Mouse (Mus musculus) brown adipose tissue, adult 24 weeks (tissue): ENCODE results near the gene Susd4. TPM values are rescaled to one million over a fixed set of nuclear protein-coding genes. Genes with fewer than 3 reads are reported as not detected.

Experiments used
- H3K27ac ChIP-seq: fragments of 200-500 bp; replicated peaks from 2 replicates; pipeline ENCODE4 v1.5.1; 2012; ENCODE audit warnings: low read depth, mild to moderate bottlenecking, low read length
- H3K4me1 ChIP-seq: fragments of 200-500 bp; 2 replicates; pipeline ENCODE4 v1.6.1; 2012; ENCODE audit warnings: low read length, mixed read lengths; ENCODE audit not compliant: control insufficient read depth, insufficient read depth, insufficient read length
- H3K4me3 ChIP-seq: fragments of 200-500 bp; 2 replicates; pipeline ENCODE4 v1.5.1; 2012; ENCODE audit warnings: low read depth, mild to moderate bottlenecking, low read length, moderate library complexity; ENCODE audit not compliant: insufficient read depth
- polyA plus RNA-seq: library from polyadenylated mRNA; stranded (reverse); fragments of >200 nt; gene quantifications from 2 replicates; pipeline ENCODE4 v1.2.4, GENCODE M21; 2012; ENCODE audit not compliant: missing spikeins, insufficient read depth, insufficient read length

The Susd4 gene
- polyA plus RNA-seq, 1 experiment = not detected

- no peak overlapping the region for H3K4me3 ChIP-seq
- H3K27ac ChIP-seq = no peak overlapping the region
- no peaks in the 10 kb centered on the region; the same call in 1 of the 2 replicates for H3K4me1 ChIP-seq
These were observed 11.9 kb downstream of the Susd4 start for GRCm38 (mm10) chr1:182775576-182775975.

- Histone ChIP-seq H3K4me1 (no peaks in the 10 kb centered on the region; the same call in 1 of the 2 replicates), H3K27ac (no peak overlapping the region), H3K4me3 (no peak overlapping the region)
These were observed 13.2 kb downstream of the Susd4 start for GRCm38 (mm10) chr1:182776749-182777410.

DNA sequence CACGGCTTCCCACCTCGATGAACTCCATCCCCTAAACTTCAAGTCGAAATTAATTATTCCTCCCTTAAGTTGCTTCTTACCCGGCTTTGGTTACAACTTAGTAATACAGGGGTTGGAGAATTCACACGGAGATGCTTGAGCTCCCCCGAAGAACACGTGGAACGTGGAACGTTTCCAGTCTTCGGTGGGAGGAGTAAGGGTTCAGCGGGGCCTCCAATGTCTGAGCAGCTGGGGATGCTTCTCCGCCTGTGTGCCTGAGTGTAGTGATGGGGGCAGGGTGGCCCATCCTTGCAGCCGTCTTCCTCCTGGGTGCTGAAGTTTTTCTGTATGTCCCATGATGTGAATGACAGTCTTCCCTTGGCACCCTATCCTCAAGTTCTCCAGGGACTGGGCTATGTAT is 14.6 kb downstream of the Susd4 start:
- Histone ChIP-seq H3K4me3 (no peak overlapping the region), H3K4me1 (no peaks in the 10 kb centered on the region; the same call in 1 of the 2 replicates), H3K27ac (no peak overlapping the region)

DNA sequence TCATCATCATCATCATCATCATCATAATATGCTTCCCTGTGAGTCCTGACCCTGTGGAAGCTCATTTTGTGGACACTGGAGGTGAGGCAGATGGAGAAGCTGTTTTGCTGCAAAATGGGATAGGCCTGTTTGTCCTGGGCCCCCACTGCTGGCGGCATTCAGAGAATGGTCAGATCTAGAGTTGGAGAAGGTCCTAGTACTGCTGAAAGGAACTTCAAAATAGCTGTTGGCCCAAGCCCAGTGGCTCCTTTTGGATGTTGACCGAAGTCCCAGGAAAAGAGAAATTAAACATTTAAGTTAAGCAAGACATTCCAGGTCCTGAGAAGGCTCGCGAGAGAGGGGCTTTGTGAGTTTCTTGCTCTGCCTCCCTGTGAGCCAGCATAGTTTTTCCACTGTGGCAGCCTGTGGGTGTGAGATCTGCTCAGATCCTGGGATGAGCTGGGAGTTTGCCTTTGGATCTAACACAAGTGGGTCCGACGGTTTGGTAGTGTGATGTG is 15.4 kb downstream of the Susd4 start:
- Histone ChIP-seq H3K4me1 (no peaks in the 10 kb centered on the region; the same call in 1 of the 2 replicates), H3K27ac (no peak overlapping the region), H3K4me3 (no peak overlapping the region)

DNA sequence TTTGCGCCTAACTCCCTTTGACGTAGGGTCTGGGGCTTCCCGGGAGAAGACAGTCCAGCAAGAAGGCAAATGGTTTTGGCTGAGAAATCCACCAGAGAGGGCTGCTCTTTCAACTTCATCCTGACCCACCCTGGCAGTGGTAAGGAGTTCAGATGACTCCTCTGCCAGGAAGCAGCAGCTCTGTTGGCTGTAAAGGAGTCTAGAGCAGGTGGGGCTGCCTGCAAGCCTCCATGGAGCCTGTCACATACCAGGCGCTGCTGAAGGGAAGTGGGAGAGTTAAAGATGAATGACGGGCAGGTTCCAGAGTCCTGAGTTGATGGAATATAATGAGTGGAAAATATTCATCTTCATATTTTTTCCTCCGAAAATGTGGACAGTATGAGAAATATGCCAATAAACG is 20.1 kb downstream of the Susd4 start:
- Histone ChIP-seq H3K4me3 (no peak overlapping the region), H3K27ac (no peak overlapping the region), H3K4me1 (no peaks in the 10 kb centered on the region)

- H3K4me1 ChIP-seq = no peaks in the 10 kb centered on the region
- no peak overlapping the region for H3K4me3 ChIP-seq
- H3K27ac ChIP-seq = no peak overlapping the region
These were observed 21.1 kb downstream of the Susd4 start for GRCm38 (mm10) chr1:182784784-182785183.

DNA sequence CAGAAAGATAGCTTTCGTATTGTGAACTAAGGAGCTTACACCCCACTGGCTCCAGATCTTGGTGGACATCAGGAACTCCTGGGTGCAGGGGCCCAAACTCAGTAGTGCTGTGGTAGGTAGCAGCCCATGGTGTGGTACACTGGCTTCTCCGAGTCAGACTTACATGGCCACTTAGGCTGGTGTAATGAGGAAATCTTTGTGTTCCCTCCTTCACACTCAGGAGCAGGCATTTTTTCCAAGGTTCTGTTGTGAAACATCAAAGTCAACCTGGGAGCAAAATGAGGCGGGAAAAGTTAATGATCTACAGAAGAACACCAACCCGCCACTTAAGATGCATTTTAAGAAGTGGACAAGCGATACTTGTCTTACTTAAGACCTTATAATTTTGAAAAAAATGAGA is 21.8 kb downstream of the Susd4 start:
- Histone ChIP-seq H3K4me3 (no peak overlapping the region), H3K27ac (no peak overlapping the region), H3K4me1 (no peaks in the 10 kb centered on the region)

DNA sequence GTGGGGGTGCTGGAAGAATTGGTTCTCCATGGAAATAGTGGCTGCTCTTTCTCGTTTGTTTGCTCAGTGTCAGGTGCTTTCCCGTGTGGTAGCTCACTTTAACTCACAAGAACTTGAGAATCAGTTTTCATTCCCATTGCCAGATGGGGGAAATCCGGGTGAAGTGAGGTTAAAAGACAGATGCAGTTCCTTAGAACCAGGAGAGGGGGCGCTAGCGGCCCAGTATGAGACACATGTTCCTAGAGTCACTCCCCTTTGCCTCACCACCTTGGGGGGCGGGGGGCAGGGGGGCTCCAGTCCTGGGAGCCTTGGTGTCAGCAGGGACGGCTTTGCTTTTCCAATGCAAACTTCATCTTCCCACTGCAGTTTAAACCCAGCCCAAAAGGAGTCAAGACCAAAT is 23.4 kb downstream of the Susd4 start:
- Histone ChIP-seq H3K27ac (no peak overlapping the region), H3K4me3 (no peak overlapping the region), H3K4me1 (no peaks in the 10 kb centered on the region)

- Histone ChIP-seq H3K4me1 (no peaks in the 10 kb centered on the region), H3K4me3 (no peak overlapping the region)
These were observed 25.2 kb downstream of the Susd4 start for GRCm38 (mm10) chr1:182788896-182789295.

GRCm38 (mm10) chr1:182792521-182793071 is 28.9 kb downstream of the Susd4 start:
- no peak overlapping the region for H3K27ac ChIP-seq

More at GRCm38 (mm10) chr1:182788896-182789295, 25.2 kb downstream of the Susd4 start:
- no peak overlapping the region for H3K27ac ChIP-seq

GRCm38 (mm10) chr1:182794221-182794620 is 30.6 kb downstream of the Susd4 start:
- Histone ChIP-seq H3K4me1 (no peaks in the 10 kb centered on the region), H3K4me3 (no peak overlapping the region), H3K27ac (no peak overlapping the region)

More at GRCm38 (mm10) chr1:182792521-182793071, 28.9 kb downstream of the Susd4 start:
- Histone ChIP-seq H3K4me1 (no peaks in the 10 kb centered on the region), H3K4me3 (no peak overlapping the region)

GRCm38 (mm10) chr1:182794628-182795027 is 31.0 kb downstream of the Susd4 start:
- Histone ChIP-seq H3K27ac (no peak overlapping the region), H3K4me1 (no peaks in the 10 kb centered on the region), H3K4me3 (no peak overlapping the region)

DNA sequence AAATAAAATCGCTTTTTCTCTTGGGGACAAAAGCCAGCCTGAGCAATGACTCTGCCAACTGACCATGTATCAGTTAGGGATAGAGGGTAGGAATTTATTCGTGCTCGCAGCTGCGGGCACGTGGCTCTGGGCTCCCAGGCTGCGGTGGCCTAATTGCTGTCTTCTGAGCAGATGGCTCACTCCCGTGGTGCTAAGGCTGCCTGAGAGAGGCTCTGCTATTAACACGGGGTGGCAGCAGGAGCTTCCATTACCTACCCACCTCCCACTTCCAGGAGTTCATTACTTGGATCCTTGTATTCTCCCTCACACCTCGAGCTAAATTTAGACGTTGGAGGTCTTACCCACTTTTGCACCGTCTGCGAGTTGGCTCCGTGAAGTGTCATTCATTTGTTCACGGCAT is 33.4 kb downstream of the Susd4 start:
- Histone ChIP-seq H3K4me3 (no peak overlapping the region), H3K4me1 (no peaks in the 10 kb centered on the region), H3K27ac (no peak overlapping the region)

DNA sequence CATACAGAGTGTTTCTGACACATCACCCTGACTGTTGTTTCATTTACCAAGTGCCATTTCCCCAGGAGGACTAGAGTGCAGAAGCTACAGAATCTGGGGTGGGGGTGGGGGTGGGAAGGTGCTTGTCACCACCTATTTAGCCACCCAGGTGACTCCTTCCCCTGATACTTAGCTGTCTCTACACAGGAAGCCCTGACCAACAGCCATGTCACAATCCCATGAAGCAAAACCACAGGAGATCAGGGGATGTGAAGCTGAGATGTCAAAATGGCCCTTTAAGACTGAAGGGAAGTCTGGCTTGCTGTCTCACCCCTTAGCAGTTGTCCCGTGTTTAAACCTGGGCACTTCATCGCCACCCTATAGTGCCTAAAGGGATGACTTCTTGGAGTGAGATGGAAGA is 37.9 kb downstream of the Susd4 start:
- Histone ChIP-seq H3K4me3 (no peak overlapping the region), H3K27ac (no peak overlapping the region), H3K4me1 (no peaks in the 10 kb centered on the region)

DNA sequence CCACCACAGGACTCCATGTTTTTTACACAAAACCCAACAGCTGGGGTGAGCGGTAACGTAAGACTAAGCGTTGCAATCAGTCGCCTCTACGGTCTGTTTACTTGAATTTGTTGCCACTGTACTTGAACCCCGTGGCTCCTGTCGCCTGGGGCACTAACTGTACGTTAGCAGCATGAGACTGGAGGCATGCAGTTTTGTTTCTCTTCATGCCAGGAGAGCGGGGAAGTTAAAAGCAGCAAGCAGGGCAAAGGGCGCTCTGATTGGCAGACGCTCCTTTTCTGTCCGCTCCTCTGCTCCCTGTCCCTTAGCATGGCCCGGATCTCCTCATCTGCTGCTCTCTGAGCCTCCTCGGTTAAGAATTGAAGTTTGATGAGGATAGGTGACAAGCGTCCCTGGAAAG is 39.2 kb downstream of the Susd4 start:
- H3K27ac ChIP-seq = no peak overlapping the region
- H3K4me1 ChIP-seq = no peaks in the 10 kb centered on the region
- H3K4me3 ChIP-seq = no peak overlapping the region

GRCm38 (mm10) chr1:182813991-182814390 is 50.3 kb downstream of the Susd4 start:
- no peak overlapping the region for H3K4me3 ChIP-seq
- H3K4me1 ChIP-seq = no peaks in the 10 kb centered on the region
- no peak overlapping the region for H3K27ac ChIP-seq
